Comparison of ENCODE assay signal across 21 mouse cellular contexts in genomic region chr16:90765195-90765877, GRCm38 (mm10). TPM values are rescaled to one million over a fixed set of nuclear protein-coding genes. Genes with fewer than 3 reads are reported as not detected.
A peak's percentile ranks its signal among the peaks of the same experiment; 100 is the strongest.
DNase-seq lines count a peak whose midpoint lies in the region; ATAC-seq and TF ChIP-seq lines count a peak whose summit lies in the region.
"Had no signal": no experiment of that assay in that cellular context is flagged by ENCODE, and none has a peak within 500 bp of the region (broad histone marks: within the 10 kb centered on the region; RNA-seq: fewer than 3 reads in every experiment).

No protein-coding gene starts in this region.

- no peaks in the 10 kb centered on the region for H3K27me3 ChIP-seq in liver, embryonic 13.5 days
- H3K27me3 ChIP-seq: limb, embryonic 12.5 days; midbrain, embryonic 15.5 days; stomach, embryonic 15.5 days had no signal

- peaks cover 80% of the 10 kb centered on the region for H3K36me3 ChIP-seq in liver, embryonic 13.5 days

- TF ChIP-seq POLR2A in bone marrow macrophage, adult 2 months (IDR thresholded peaks at IDR 0.05; ENCODE audit: borderline replicate concordance, low read depth, low read length): no peak
- no peak for TF ChIP-seq POLR2A in lung, adult 2 months (IDR thresholded peaks at IDR 0.05; ENCODE audit: borderline replicate concordance, extremely low read depth, low read depth, low read length)

- no peaks in the 10 kb centered on the region for H3K9me3 ChIP-seq in liver, embryonic 13.5 days (replicated peaks)
- H3K9me3 ChIP-seq: limb, embryonic 12.5 days; midbrain, embryonic 15.5 days; stomach, embryonic 15.5 days had no signal

- H3K9ac ChIP-seq in liver, embryonic 13.5 days: 0 out of 2 replicates have a peak overlapping the region, but pooled peaks have one; percentile 13
- H3K9ac ChIP-seq: limb, embryonic 12.5 days; midbrain, embryonic 15.5 days; stomach, embryonic 15.5 days had no signal

- ATAC-seq in liver, embryonic 13.5 days (ENCODE audit: low read depth): no peak
- ATAC-seq in megakaryocyte progenitor cell, adult 5-6 weeks (replicated peaks; ENCODE audit: poor library complexity): peak; percentile 62
- ATAC-seq: forebrain, embryonic 16.5 days; inflammation-experienced regulatory T-cells, adult 6 months; midbrain, embryonic 15.5 days had no signal

- no peak for DNase-seq in liver, embryonic 13.5 days
- no peak for DNase-seq in liver
- peak; percentile 77 for DNase-seq in adrenal gland, adult 8-10 months
- no peak for DNase-seq in frontal cortex, postnatal 14 days (ENCODE audit: low spot score in 2 of 2)
- no peak for DNase-seq in right cerebral cortex, postnatal 25 days
- DNase-seq in lung, adult 2 months: no peak
- DNase-seq: heart, adult 11 months; lung, adult 18-20 months; lung, postnatal 4 days; thymus, postnatal 25 days had no signal

- no peak for TF ChIP-seq CTCF in bone marrow macrophage, adult 2 months (IDR thresholded peaks at IDR 0.05; ENCODE audit: low read depth, low read length)
- TF ChIP-seq CTCF in lung, adult 2 months (IDR thresholded peaks at IDR 0.05; ENCODE audit: insufficient read depth, low read length): no peak

- H3K4me3 ChIP-seq in liver, embryonic 13.5 days (replicated peaks): no peak overlapping the region
- no peak overlapping the region for H3K4me3 ChIP-seq in bone marrow macrophage, adult 2 months (ENCODE audit: insufficient read depth, low read length)
- no peak overlapping the region for H3K4me3 ChIP-seq in lung, adult 2 months (replicated peaks; ENCODE audit: extremely low read depth, low read depth, low read length)
- H3K4me3 ChIP-seq: layer of hippocampus, adult 2 months; left cerebral cortex, adult 2 months; limb, embryonic 12.5 days; midbrain, embryonic 15.5 days; stomach, embryonic 15.5 days had no signal

- H3K4me1 ChIP-seq in liver, embryonic 13.5 days (replicated peaks): peaks cover 26% of the 10 kb centered on the region
- H3K4me1 ChIP-seq in bone marrow macrophage, adult 2 months (ENCODE audit: control insufficient read depth, insufficient read depth, low read length): peaks cover 16% of the 10 kb centered on the region
- no peaks in the 10 kb centered on the region for H3K4me1 ChIP-seq in lung, adult 2 months (ENCODE audit: control insufficient read depth, insufficient read depth, low read length)
- H3K4me1 ChIP-seq: limb, embryonic 12.5 days; midbrain, embryonic 15.5 days; stomach, embryonic 15.5 days had no signal

- H3K4me2 ChIP-seq in liver, embryonic 13.5 days: no peak overlapping the region
- H3K4me2 ChIP-seq: limb, embryonic 12.5 days; midbrain, embryonic 15.5 days; stomach, embryonic 15.5 days had no signal

- WGBS in liver, embryonic 13.5 days (ENCODE audit: insufficient replicate concordance): 81% methylated on average over 9 of the region's 9 CpGs
- 82% methylated on average over 9 of the region's 9 CpGs for WGBS in lung, adult 2 months

- H3K27ac ChIP-seq in liver, embryonic 13.5 days: no peak overlapping the region; the same call in 1 of the 2 replicates
- 0 out of 2 replicates have a peak overlapping the region, but pooled peaks have one; percentile 15 for H3K27ac ChIP-seq in bone marrow macrophage, adult 2 months (ENCODE audit: insufficient read depth, low read depth, low read length)
- H3K27ac ChIP-seq: layer of hippocampus, adult 2 months; left cerebral cortex, adult 2 months; limb, embryonic 12.5 days; midbrain, embryonic 15.5 days; stomach, embryonic 15.5 days had no signal

RNA-seq across cellular contexts. Expression of gene Mrap, which starts 27.3 kb away (rescaled TPM):
- 48.8 and 52.6 TPM in 2 replicates for polyA plus RNA-seq in liver, embryonic 13.5 days (2015; fragmentation: Nextera tagmentation; extraction: Ambion mirVana)
- total RNA-seq in adrenal gland, adult 8-10 months (2022): 100 to 1,000 TPM; 200 to 615 (median 376) TPM
- not detected in 2 replicates for polyA plus RNA-seq in bone marrow macrophage, adult 2 months (2012; ENCODE audit: insufficient read depth, insufficient read length, missing spikeins)
- 0.22 TPM in 1 of 2 replicates, not detected in the other for total RNA-seq in megakaryocyte progenitor cell, adult 5-6 weeks (2015)
- not detected in 2 replicates for total RNA-seq in megakaryocyte progenitor cell, adult 5-6 weeks (2017)
- 21.4 and 26.7 TPM in 2 replicates for polyA plus RNA-seq in lung, adult 2 months (2012; rRNA removed)
- total RNA-seq: hematopoietic stem cell, adult 5-6 weeks had no signal
- polyA plus RNA-seq: forebrain, embryonic 16.5 days; inflammation-experienced regulatory T-cells, adult 6 months; kidney, embryonic 14.5 days; limb, embryonic 12.5 days had no signal

RNA-seq across cellular contexts. Expression of gene Mis18a, which starts 38.1 kb away (rescaled TPM):
- 50.6 and 59.7 TPM in 2 replicates for polyA plus RNA-seq in liver, embryonic 13.5 days (2015; fragmentation: Nextera tagmentation; extraction: Ambion mirVana)
- total RNA-seq in adrenal gland, adult 8-10 months (2022): 1 to 10 TPM; 5.4 to 7.8 (median 6.1) TPM
- 40.1 and 44.4 TPM in 2 replicates for polyA plus RNA-seq in bone marrow macrophage, adult 2 months (2012; ENCODE audit: insufficient read depth, insufficient read length, missing spikeins)
- total RNA-seq in megakaryocyte progenitor cell, adult 5-6 weeks (2015): 76.3 and 83.9 TPM in 2 replicates
- 49.4 and 49.8 TPM in 2 replicates for total RNA-seq in megakaryocyte progenitor cell, adult 5-6 weeks (2017)
- 9.8 and 10.3 TPM in 2 replicates for polyA plus RNA-seq in lung, adult 2 months (2012; rRNA removed)

RNA-seq across cellular contexts. Expression of gene Urb1, which starts 44.9 kb away (rescaled TPM):
- 4.7 and 7.5 TPM in 2 replicates for polyA plus RNA-seq in liver, embryonic 13.5 days (2015; fragmentation: Nextera tagmentation; extraction: Ambion mirVana)
- 10 to 100 TPM; 13.5 to 20.2 (median 15.3) TPM for total RNA-seq in adrenal gland, adult 8-10 months (2022)
- 2.3 and 2.8 TPM in 2 replicates for polyA plus RNA-seq in bone marrow macrophage, adult 2 months (2012; ENCODE audit: insufficient read depth, insufficient read length, missing spikeins)
- total RNA-seq in megakaryocyte progenitor cell, adult 5-6 weeks (2015): 8.1 and 8.9 TPM in 2 replicates
- total RNA-seq in megakaryocyte progenitor cell, adult 5-6 weeks (2017): 7.7 and 9.1 TPM in 2 replicates
- 4.0 TPM in 2 replicates for polyA plus RNA-seq in lung, adult 2 months (2012; rRNA removed)

Comparison
In these comparisons a context has a peak if more than half of its experiments do, and no peak if none do; other contexts are left out.
1. RNA of gene Mrap, which starts 27.3 kb away (polyA plus RNA-seq): 48.8 to 52.6 TPM in liver, embryonic 13.5 days and 21.4 to 26.7 TPM in lung, adult 2 months; not detected in bone marrow macrophage, adult 2 months; every median in the first group is over 10 times any median in the second.